In genomic region chr3:103998724-103999123, GRCm38 (mm10) we compare ENCODE assay signal across 24 mouse cellular contexts. TPM values are rescaled to one million over a fixed set of nuclear protein-coding genes. Genes with fewer than 3 reads are reported as not detected.
A peak's percentile ranks its signal among the peaks of the same experiment; 100 is the strongest.
DNase-seq lines count a peak whose midpoint lies in the region; ATAC-seq lines count a peak whose summit lies in the region.
"Had no signal": no experiment of that assay in that cellular context is flagged by ENCODE, and none has a peak within 500 bp of the region (broad histone marks: within the 10 kb centered on the region; RNA-seq: fewer than 3 reads in every experiment).

No protein-coding gene starts in this region.

- peak overlapping the region; percentile 42 for H3K4me3 ChIP-seq in megakaryocyte, embryonic 14.5 days (replicated peaks)
- H3K4me3 ChIP-seq: embryonic facial prominence, embryonic 10.5 days; embryonic facial prominence, embryonic 12.5 days; forebrain, embryonic 13.5 days; forebrain, embryonic 15.5 days had no signal

- H3K27me3 ChIP-seq in megakaryocyte, embryonic 14.5 days (replicated peaks) = no peaks in the 10 kb centered on the region
- H3K27me3 ChIP-seq: CH12.LX; embryonic facial prominence, embryonic 12.5 days; forebrain, embryonic 13.5 days; forebrain, embryonic 15.5 days had no signal

- no peak for ATAC-seq in megakaryocyte, adult 5-6 weeks (ENCODE audit: poor library complexity, severe bottlenecking)
- peak; percentile 92 for ATAC-seq in common myeloid progenitor, adult 5-6 weeks (replicated peaks; ENCODE audit: low read depth, poor library complexity, severe bottlenecking)
- 0 out of 2 replicates have a peak, but pooled peaks have one; percentile 50 for ATAC-seq in megakaryocyte-erythroid progenitor cell, adult 5-6 weeks (replicated peaks; ENCODE audit: low FRiP score, low TSS enrichment, poor library complexity, severe bottlenecking)
- ATAC-seq: CD4-positive, CD25-positive, alpha-beta regulatory T cell, adult 4 months; forebrain, embryonic 13.5 days; forebrain, embryonic 15.5 days; forebrain, postnatal 0 days had no signal

- H3K36me3 ChIP-seq in megakaryocyte, embryonic 14.5 days (replicated peaks; ENCODE audit: low read length) = peaks cover 84% of the 10 kb centered on the region

- no peak for DNase-seq in MN1 (ENCODE audit: low spot score)
- no peak for DNase-seq in left cerebral cortex, adult 8-10 months (ENCODE audit: low spot score in 2 of 2)
- DNase-seq: adrenal gland, adult 2 months; adrenal gland, postnatal 10 days; adrenal gland, postnatal 25 days; B cell, adult 2 months; cerebellum, adult 11 months; cerebellum, adult 18-20 months; cerebellum, adult 8-10 months; cerebellum, adult 9-11 months; cerebellum, postnatal 14 days; cerebellum, postnatal 36 days; forebrain, postnatal 0 days had no signal

- H3K4me1 ChIP-seq in megakaryocyte, embryonic 14.5 days = peaks cover 62% of the 10 kb centered on the region
- H3K4me1 ChIP-seq: embryonic facial prominence, embryonic 10.5 days; embryonic facial prominence, embryonic 12.5 days; forebrain, embryonic 13.5 days; forebrain, embryonic 15.5 days had no signal

- H3K9me3 ChIP-seq in megakaryocyte, embryonic 14.5 days = no peaks in the 10 kb centered on the region
- H3K9me3 ChIP-seq: embryonic facial prominence, embryonic 10.5 days; embryonic facial prominence, embryonic 12.5 days; forebrain, embryonic 13.5 days; forebrain, embryonic 15.5 days; G1E had no signal

RNA-seq across cellular contexts. Expression of gene Phtf1, which starts 30.8 kb away (rescaled TPM):
- polyA plus RNA-seq in megakaryocyte, embryonic 14.5 days (2012; ENCODE audit: insufficient read depth, low replicate concordance) = 4.0 and 5.0 TPM in 2 replicates
- total RNA-seq in megakaryocyte, adult 5-6 weeks (2015) = 9.8 and 11.3 TPM in 2 replicates
- total RNA-seq in megakaryocyte, adult 5-6 weeks (2017) = 14.7 and 16.3 TPM in 2 replicates
- 33.9 and 39.8 TPM in 2 replicates for total RNA-seq in common myeloid progenitor, adult 5-6 weeks (2017)
- 21.7 and 28.2 TPM in 2 replicates for total RNA-seq in megakaryocyte-erythroid progenitor cell, adult 5-6 weeks (2014; fragmentation: Nextera tagmentation)
- 32.7 and 35.5 TPM in 2 replicates for total RNA-seq in megakaryocyte-erythroid progenitor cell, adult 5-6 weeks (2017)
- 10 to 100 TPM; 40.9 to 44.9 (median 43.4) TPM for total RNA-seq in left cerebral cortex, adult 8-10 months (2022)
